Mouse (Mus musculus) R1 (cell line): ENCODE measurements around the gene Cars2.
"Not testable (repeated sequence)": the region's sequence is repeated elsewhere in the genome, so short reads cannot be mapped to it uniquely, and the experiment has no call there.

Source experiments
- DNase-seq: peaks from one replicate; pipeline ENCODE4 v3.0.0-alpha.2; 2018; ENCODE audit warnings: low read depth, low spot score

Gene Cars2

DNA sequence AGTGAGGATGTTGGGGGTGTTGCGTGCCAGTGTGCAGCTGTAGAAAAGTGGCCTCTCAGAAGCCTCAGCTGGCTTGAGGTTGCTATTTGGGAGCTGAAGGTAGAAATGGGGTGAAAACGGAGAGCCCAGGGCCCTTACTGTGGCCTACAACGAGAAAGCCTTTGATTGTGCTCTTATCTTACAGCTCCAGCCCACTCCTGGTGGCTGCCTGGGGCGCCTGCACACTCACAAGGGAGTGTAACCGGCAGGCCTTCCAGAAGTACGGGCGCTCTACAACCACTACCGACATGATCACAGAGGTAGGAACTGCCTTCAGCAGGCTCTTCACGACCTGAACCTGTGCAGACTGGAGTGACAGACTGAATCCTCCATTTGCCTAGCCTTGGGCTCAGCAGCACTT is 37.9 kb downstream of the Cars2 start:
- no peak for DNase-seq

DNA sequence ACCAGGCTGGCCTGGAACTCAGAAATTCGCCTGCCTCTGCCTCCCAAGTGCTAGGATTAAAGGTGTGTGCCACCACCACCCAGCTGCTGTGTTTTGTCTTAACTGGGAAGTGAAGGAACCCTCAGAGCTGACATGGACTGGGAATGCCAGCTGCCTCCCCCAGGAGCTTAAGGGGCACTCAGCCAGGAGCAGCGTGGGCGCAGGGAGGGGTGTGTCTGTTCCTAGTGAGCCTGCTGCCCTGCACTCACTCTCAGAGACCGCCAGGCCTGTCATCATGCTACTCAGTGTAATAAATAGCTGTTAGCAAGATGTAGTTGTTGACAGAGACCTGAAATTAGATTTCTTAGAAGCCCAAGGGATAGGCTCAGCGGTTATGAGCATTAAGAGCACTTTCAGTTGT is 39.6 kb downstream of the Cars2 start:
- no peak for DNase-seq

DNA sequence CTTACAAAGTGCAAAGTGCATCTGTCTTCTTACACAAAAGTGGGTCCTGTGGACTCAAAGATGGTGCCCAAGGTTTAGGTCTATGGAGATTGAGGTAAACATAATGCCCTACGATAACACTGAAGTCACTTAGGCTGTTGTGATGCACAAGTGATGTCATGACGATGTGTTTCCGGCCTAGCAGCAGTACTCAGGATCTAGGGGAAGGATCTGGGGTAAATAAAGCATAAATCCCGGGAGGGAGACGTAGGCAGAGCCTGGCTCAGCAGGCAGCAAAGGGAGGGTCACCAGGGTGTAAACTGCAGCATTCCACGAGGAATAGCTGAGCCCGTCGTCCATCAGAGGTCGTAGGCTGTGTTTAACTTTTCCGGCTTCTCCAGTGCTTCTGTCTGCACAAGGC is 41.7 kb downstream of the Cars2 start:
- peak; percentile 59 for DNase-seq

DNA sequence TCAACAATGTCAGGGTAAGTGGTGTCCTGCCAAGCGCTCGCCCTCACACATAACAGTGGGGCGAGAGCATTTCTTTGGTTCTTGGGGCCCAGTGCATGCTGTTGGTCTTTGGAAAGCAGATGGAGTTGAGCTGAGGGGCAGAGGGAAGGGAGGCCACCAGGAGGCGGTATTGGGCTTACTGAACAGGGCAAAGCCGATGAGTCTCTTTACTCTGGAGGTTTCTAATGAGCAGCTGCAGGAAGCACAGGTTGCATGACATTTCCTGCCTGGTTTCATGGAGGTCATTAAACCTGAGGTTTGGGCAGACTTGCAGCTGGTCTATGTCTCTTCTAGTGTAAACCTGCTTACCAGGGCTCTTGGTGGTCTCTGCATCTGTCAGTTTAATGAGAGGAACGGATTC is 43.8 kb downstream of the Cars2 start:
- peak; percentile 77 for DNase-seq

DNA sequence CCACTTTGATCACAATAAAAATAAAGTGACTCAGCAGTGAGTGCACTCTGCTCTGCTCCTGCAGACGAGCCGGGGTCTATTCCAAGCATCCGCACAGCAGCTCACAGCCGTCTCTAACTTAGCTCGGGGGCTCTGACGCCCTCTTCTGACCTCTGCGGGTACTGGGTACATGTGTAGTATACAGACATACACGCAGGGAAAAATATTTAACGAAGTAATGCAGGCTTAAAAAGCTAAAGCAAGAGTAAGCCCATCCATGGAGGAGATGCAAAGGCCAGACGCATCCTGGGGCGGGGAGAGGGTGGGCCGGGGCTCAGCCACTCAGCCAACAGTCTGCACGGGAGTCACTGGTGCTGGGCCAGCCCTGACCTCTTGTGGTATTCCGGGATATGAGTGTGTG is 44.5 kb downstream of the Cars2 start:
- peak; percentile 43 for DNase-seq

DNA sequence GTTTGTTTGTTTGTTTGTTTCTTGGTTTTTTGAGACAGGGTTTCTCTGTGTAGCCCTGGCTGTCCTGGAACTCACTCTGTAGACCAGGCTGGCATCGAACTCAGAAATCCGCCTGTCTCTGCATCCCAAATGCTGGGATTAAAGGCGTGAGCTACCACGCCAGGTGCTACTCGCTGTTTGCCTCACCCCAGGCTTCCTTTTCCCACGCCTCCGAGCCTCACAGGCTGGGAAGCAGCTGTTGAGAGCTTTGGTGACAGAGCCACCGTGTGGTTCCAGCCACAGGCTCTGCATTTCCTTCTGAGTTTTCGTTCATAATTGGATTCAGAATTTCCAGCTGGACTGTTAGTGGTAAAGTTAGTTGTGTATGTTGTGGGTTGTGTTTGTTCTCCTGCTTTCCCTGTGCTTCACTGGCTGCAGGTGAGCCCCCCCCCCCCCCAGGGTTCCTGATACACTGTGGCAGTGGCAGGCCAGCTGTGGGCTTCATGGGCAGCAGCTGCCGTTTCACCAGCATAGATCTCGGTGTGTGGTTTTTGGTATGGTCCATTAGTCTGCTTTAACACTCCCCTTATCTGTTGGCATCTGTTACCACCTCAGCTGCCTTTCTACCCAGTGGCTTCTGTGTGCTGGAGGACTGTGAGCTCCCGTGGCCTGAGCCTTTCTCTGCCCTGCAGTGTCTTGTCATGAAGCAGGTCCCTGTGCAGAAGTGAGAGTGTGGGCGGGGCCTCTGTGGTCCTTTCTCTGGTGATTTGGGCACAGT is 46.9 kb downstream of the Cars2 start:
- no peak for DNase-seq

DNA sequence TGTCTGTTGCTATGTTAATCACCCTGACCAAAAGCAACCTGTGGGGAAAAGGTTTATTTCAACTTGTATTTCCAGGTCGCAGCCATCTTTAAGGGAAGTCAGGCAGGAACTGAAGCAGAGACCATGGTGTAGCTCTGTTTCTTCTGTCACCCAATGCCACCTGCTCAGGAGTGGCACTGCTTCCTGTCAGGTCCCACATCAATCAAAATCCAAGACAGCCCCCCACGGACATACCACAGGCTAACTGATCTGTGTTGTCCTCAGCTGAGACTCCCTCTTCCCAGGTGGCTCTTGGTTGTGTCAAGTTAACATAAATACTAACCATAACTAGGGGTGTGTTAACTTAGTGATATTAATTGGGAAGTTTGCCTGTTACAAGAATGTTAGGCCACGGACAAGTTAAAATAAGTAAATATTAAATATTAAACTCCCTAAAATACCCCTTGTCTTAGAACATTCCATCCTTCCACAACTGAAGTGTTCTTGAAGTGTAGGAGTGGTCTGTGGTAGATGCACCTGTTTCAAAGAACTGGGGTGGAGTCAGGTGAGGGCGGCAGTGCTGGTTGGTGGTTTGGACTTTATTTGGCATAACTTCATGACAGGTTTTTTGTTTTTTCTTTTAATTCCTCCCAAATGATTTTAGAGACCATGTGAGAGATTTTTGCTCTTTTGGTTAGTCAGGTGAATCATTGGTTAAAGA is 51.6 kb downstream of the Cars2 start:
- no peak for DNase-seq

DNA sequence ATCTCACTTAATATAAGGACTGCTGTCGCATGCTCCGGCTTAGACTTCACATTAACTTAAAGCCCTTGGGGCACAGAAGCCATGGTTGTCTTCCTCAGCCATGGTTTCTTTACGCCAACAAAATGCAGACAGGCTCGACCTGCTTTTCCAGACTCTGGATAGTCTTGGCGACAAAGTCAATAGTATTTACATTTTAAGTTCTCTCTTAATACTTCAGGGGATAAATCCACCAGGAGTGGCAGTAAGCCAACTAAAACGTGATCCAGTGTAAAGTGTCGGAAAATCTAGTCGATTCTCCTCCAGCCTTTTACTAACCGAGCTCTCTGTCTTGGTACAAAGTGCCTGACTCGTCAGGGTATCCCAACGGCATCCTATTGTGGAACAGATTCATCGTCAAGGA is 52.3 kb downstream of the Cars2 start:
- DNase-seq: no peak

DNA sequence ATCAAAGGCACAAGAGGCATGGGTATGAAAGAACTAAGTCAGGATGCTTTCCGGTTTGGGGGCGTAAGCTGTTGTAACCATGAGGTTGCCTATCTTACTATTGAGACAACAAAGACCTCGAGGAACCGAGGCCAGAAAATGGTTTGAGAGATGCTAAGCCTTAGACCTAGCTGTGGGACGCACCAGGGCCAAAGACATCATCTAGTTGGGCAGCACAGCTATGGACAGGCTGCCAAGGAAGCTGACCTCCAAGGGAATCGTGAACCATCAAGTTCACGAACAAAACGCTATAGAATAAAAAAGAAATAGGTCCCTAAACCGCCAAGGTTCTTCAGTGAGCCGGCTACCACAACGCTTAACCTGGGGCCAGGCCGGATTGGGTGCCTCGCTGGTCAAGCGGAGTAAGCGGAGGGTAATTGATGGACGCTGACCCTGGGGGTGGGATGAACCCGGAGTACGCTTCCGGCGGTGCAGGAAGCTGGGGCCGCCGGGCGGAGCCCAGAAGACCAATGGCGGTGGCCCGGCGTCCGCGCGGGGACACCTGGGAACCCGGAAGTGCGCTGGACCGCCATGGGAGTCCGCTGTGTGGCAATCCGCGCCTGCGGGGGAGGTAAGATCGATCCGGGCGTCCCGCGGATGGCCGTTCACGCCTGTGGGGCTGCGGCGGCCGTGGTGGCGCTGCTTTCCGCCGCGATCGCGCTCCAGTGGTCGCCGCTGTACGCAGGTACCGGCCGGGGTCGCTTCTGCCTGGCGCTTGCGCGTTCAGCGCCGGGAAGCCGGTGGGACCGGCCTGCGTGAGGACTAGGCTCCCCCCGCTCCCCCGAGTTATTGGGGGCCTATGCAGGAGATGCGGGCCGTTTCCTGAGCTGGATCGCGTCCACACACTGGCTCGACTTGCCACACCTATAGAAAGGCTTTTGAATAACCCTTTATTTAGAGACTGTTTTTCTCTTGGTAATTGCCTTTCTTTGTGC is 53.3 kb downstream of the Cars2 start, which contains the start of gene Naxd:
Gene Naxd (plus strand): TSS at position 490 of the 974 bp plus-strand sequence.
- peak; percentile 82 for DNase-seq

DNA sequence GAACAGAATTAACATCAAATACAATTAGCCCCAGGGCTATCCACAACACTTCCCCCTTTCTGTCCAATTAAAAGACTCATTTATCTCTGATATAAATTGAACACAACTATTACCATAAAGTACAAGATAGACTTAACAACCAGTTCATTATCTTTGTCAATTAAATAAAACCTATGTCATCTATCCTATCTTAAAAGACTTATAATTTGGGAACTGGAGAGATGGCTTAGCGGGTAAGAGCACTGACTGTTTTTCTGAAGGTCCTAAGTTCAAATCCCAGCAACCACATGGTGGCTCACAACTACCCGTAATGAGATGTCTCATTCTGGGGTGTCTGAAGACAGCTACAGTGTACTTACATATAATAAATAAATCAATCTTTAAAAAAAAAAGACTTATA is 58.2 kb downstream of the Cars2 start:
- not testable (repeated sequence) for DNase-seq

DNA sequence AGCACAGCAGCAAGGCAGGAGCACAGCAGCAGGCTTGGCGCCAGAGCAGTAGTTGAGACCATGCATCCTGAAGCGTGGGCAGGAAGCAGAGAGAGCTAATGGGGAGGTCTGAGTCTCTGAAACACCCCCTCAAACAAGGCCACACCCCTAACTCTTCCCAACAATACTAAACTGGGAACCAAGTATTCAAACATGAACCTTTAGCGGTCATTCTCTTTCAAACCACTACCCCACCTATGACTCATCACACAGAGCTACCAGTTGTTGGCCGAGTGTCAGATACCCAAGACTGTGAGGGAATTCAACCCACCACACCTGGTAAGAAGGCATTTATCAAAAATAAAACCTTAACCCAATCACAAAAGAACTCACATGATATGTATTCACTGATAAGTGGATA is 63.4 kb downstream of the Cars2 start:
- no peak for DNase-seq

DNA sequence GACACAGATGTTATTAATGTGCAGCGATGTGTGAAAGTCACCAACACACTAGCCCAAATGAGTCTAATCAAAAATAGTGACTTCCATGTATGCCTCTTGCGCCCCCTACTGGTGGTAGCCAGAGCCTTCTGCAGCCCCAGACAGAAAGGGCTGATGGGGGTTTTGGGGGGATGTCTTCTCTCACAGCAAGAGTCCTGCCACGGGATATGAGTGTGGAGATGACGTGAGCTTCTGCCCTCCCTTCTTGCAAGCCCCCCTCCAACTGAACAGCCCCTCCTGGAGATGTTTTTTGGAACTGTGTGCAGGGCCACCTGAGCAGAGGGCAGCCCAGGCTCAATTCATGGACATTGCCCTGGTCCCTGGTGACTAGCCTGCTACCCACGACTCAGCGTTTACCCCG is 64.4 kb downstream of the Cars2 start:
- DNase-seq: peak; percentile 74

DNA sequence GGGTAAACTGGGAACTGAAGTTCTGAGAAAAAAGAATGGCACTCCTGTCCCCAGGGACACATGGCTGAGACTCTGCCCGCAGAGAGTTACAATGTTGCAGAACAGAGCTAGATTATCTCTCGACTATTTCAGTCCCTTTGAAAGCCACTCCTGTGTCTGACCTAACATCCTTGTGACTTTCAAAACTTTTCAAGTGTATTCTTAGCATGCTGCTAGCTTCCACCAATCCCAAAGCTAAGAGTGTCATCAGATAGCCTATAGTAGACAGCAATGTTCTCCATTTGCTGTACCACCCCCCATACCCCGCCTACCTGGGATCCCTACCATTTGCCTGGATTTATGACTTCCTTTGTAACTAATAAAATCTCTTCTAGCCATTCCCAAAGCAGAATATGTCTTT is 68.0 kb downstream of the Cars2 start:
- DNase-seq: no peak

DNA sequence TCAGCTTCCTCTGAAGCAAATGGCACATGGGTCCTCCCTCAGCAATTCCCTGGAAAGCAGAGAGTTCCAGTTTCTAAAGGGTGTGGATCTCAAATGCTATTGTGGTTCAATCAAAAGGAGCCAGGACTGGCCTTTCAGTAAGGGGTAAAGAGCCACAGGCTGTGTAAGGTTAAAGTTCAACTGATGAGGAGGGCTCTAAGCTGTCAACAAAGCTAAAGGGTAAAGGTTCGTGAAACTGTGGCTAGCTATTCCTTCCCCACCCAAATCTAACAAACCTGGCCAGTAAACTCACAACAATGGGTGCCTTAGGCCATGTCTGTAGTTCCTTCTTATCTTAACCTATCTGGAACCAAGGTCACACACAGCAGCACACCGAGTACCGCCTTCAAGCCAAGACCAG is 68.7 kb downstream of the Cars2 start:
- no peak for DNase-seq

DNA sequence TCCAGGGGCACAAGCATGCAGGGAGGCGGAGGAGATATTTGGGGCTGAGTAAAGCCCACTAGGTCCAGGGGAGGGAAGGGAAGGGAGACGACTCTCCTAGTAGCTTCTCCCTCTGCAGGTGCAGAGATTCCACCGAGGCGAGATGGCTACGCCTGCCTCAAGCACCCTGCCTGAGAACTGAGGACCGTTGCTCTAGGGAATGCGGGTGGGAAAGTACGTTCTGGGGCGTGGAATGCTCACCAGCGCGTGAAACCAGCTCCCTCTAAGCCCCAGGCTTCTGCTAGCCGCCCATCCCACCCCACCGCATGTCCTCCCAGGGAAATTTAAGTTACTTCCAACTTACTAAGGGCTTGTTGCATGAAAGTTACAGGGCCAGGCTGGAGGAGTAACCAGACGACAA is 71.0 kb downstream of the Cars2 start:
- no peak for DNase-seq

DNA sequence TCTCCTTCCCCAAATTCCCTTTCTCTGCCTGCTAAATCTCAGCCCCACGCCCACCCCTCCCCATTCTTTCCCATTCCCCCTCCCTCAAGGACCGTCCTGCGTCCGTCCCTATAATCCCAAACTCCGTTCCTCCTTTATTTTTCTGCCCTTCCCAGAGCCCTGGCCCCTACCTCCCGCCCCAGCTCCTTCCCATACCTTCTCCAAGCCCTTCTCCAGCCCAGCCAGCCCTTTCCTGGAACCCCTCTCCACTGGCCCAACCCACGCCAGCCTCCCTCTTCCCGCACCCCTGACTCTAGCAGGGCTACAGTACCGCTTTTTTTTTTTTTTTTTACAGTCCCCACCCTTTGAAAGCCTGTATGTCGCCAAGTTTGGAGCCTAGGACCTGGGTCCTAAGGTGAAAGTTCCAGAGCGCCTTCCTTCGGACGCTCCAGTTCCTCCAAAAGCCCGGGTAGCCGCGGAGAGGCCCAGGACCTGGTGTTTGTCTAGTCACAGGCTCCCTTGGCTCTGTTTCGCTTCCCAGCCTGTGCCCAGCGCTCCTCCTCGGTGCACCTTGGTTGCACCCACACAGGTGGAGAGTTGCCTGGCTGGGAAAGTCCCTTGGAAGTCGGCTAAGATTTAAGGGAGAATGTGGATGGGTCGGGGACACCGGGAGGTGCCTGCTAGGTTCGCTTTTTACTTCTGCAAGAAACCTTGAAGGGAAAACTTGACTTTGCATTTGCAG is 71.6 kb downstream of the Cars2 start:
- no peak for DNase-seq

DNA sequence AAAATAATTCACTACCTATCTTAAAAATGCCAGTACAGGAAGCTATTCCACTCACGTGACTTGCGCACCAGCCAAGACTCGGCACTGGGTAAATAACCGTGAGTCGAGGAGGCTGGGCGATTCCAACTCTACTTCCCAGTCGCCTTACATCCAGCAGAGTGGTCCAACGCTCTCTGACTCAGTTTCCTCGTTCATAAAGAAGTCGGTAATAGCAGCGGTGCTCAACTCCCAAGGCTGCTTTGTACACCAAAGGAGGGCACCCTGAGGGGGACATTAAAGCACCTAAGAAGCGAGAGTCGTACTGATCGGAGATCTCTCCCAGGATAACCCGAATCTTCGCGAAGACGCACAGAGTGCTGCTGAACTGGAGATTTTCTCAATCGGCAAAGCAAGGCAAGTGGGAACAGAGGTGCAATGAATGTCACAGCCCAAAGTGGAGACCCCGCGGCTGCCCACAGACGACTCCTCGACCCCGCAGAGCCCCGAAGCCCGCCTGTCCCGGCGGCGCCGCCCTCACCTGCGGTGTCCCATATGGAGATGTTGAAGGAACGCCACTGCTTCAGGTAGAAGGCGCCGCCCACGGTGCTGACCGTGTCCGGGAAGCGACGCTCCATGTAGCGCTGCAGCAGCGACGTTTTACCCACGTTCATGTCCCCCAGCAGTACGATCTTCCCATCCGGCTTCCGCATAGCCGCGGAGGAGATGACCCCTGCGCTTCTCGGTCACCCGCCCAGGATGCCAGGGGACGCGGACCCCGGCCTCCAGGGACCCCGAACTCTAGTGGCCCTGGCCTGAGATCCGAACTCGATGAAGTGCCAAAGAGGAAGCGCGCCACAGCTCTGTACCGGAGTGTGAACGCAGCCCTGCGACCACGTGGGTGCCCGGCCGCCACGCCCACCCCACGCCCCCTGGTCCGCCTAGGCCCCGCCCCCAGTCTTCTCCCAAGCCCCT is 72.5 kb downstream of the Cars2 start, which contains the start of gene Rab20:
Gene Rab20 (minus strand): TSS at position 900 of the 951 bp plus-strand sequence.
- DNase-seq: peak; percentile 75

DNA sequence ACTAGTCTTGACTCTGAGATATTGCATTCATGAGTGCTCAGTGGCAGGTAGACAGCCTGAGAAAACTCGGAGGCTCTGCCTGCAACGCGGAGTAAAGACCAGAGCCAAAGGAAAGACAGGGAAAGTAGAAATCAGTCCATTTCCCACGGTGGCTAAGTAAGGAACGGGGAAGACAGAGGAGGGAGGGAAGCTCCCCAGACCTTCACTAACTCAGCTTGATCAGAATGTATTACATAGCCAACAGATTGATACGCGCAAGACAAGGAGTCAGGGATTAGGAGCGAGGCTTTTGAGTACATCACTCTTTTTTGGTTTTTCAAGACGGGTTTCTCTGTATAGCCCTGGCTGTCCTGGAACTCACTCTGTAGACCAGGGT is 73.4 kb downstream of the Cars2 start:
- no peak for DNase-seq

DNA sequence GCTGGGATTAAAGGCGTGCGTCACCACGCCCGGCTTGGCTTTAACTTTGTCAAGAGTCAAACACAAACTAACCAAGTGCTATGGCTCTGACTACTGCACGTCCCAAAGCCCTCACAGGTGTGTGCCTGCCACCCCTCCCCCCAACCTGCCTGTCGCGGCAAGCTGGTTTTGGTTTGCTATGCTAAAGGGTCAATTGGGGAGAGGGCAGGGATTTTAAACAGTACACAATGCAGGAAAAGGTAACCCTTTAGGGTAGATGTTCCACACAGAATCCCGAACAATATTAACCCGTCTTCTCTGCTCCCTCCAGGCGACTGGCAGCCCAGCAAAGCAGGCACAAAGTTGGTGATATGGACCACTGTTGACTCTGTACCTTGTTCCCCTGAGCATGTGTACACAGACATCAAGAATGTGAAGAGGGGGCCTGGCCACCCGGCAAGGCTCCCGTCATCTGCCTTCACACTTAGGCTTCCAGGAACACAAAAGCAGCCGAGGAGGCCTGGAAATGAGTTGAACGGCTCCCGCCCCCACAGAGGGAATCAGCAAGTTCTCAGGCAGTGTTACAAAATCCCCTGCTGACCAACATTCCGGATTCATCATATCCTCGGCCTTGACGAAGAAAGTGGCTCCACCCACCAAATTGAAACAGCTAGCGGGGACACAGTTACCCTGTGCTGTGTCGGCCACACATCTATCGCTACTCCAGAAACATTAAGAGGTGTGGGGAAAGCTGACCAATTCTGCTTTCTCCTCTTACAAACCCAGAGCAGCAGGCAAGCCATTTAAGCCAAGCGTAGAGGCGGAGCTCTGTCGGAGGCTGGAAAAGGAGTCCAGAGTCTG is 74.0 kb downstream of the Cars2 start:
- peak; percentile 73 for DNase-seq
